Mouse (Mus musculus) ES-Bruce4 (cell line): Measurements from ENCODE around the gene Cd83. TPM values are rescaled to one million over a fixed set of nuclear protein-coding genes. Genes with fewer than 3 reads are reported as not detected.
A peak's percentile ranks its signal among the peaks of the same experiment; 100 is the strongest.

Experiments
- H3K27ac ChIP-seq: 2 replicates; pipeline ENCODE4 v1.5.1; 2012; ENCODE audit warnings: low read length, inconsistent platforms; ENCODE audit not compliant: insufficient read depth
- H3K27me3 ChIP-seq: 2 replicates; pipeline ENCODE4 v1.6.1; 2012; ENCODE audit warnings: mild to moderate bottlenecking, low read length, inconsistent platforms; ENCODE audit not compliant: control insufficient read depth, poor library complexity, insufficient read depth, severe bottlenecking
- H3K36me3 ChIP-seq: 2 replicates; pipeline ENCODE4 v1.6.1; 2012; ENCODE audit warnings: inconsistent platforms, mild to moderate bottlenecking, low read length, moderate library complexity; ENCODE audit not compliant: control insufficient read depth, poor library complexity, insufficient read depth, severe bottlenecking
- H3K4me1 ChIP-seq: one replicate; pipeline ENCODE4 v1.8.1; 2011; ENCODE audit warnings: low read length; ENCODE audit not compliant: control insufficient read depth, insufficient read depth
- H3K4me3 ChIP-seq: 2 replicates; pipeline ENCODE4 v1.5.1; 2011; ENCODE audit warnings: low read depth, mild to moderate bottlenecking, low read length
- H3K9ac ChIP-seq: 2 replicates; pipeline ENCODE4 v1.6.1; 2012; ENCODE audit warnings: low read depth, mild to moderate bottlenecking, inconsistent platforms; ENCODE audit not compliant: poor library complexity, severe bottlenecking
- H3K9me3 ChIP-seq: replicated peaks from 2 replicates; pipeline ENCODE4 v1.6.1; 2012; ENCODE audit warnings: mild to moderate bottlenecking, low read length, inconsistent platforms; ENCODE audit not compliant: control insufficient read depth, poor library complexity, insufficient read depth, severe bottlenecking
- CTCF ChIP-seq: IDR thresholded peaks from one replicate; pipeline ENCODE4 v1.8.1; 2011; ENCODE audit warnings: low read depth, low read length
- EP300 ChIP-seq: IDR thresholded peaks from 2 replicates; pipeline ENCODE4 v1.6.1; 2011; ENCODE audit warnings: low read depth, low read length; ENCODE audit not compliant: insufficient read depth
- POLR2A ChIP-seq: IDR thresholded peaks from one replicate; pipeline ENCODE4 v1.8.1; 2011; ENCODE audit warnings: low read length; ENCODE audit not compliant: insufficient read depth
- polyA plus RNA-seq: library from polyadenylated mRNA; stranded (reverse); fragments of >200 nt; gene quantifications from 2 replicates; pipeline ENCODE4 v1.2.4, GENCODE M21; 2011; ENCODE audit warnings: low read depth; ENCODE audit not compliant: missing spikeins, insufficient read depth, insufficient read length

Cd83 gene
- polyA plus RNA-seq, 1 experiment = 0.46 TPM

GRCm38 (mm10) chr13:43778021-43778649 lies 6.4 kb upstream of the Cd83 start:
- H3K9ac ChIP-seq = no peak overlapping the region
- H3K36me3 ChIP-seq = no peaks in the 10 kb centered on the region
- no peak for TF ChIP-seq POLR2A
- TF ChIP-seq EP300 = no peak
- TF ChIP-seq CTCF = no peak
- H3K27me3 ChIP-seq = no peaks in the 10 kb centered on the region
- no peaks in the 10 kb centered on the region for H3K9me3 ChIP-seq
- H3K27ac ChIP-seq = no peak overlapping the region
- no peak overlapping the region for H3K4me3 ChIP-seq
- H3K4me1 ChIP-seq = no peaks in the 10 kb centered on the region

- H3K27me3 ChIP-seq = no peaks in the 10 kb centered on the region
- no peak overlapping the region for H3K9ac ChIP-seq
- no peaks in the 10 kb centered on the region for H3K4me1 ChIP-seq
- no peaks in the 10 kb centered on the region for H3K36me3 ChIP-seq
- H3K4me3 ChIP-seq = no peak overlapping the region
- H3K27ac ChIP-seq = no peak overlapping the region
- H3K9me3 ChIP-seq = no peaks in the 10 kb centered on the region
- TF ChIP-seq EP300 = no peak
- no peak for TF ChIP-seq CTCF
- TF ChIP-seq POLR2A = no peak
These were observed 5.6 kb upstream of the Cd83 start for GRCm38 (mm10) chr13:43778971-43779370.

- no peak overlapping the region for H3K27ac ChIP-seq
- H3K36me3 ChIP-seq = no peaks in the 10 kb centered on the region
- no peak for TF ChIP-seq POLR2A
- no peak for TF ChIP-seq EP300
- no peak for TF ChIP-seq CTCF
- no peaks in the 10 kb centered on the region for H3K4me1 ChIP-seq
- H3K27me3 ChIP-seq = 0 out of 2 replicates have a peak, but pooled peaks cover 2% of the 10 kb centered on the region
- H3K9me3 ChIP-seq = no peaks in the 10 kb centered on the region
- H3K4me3 ChIP-seq = no peak overlapping the region
- no peak overlapping the region for H3K9ac ChIP-seq
These were observed 4.5 kb upstream of the Cd83 start for GRCm38 (mm10) chr13:43780071-43780470.

GRCm38 (mm10) chr13:43785712-43786072 lies 1.1 kb downstream of the Cd83 start:
- H3K36me3 ChIP-seq = no peaks in the 10 kb centered on the region
- peak overlapping the region; percentile 83 for H3K4me3 ChIP-seq
- TF ChIP-seq POLR2A (no peak), CTCF (no peak), EP300 (no peak)
- H3K9ac ChIP-seq = peak overlapping the region; percentile 48; the same call in 1 of the 2 replicates
- H3K27ac ChIP-seq = no peak overlapping the region
- peaks cover 2% of the 10 kb centered on the region for H3K4me1 ChIP-seq
- H3K9me3 ChIP-seq = no peaks in the 10 kb centered on the region
- H3K27me3 ChIP-seq = peaks cover 8% of the 10 kb centered on the region; the same call in 1 of the 2 replicates

- Histone ChIP-seq H3K9me3 (no peaks in the 10 kb centered on the region), H3K4me1 (peaks cover 2% of the 10 kb centered on the region), H3K4me3 (no peak overlapping the region), H3K27me3 (peaks cover 8% of the 10 kb centered on the region; the same call in 1 of the 2 replicates), H3K27ac (no peak overlapping the region), H3K36me3 (no peaks in the 10 kb centered on the region), H3K9ac (no peak overlapping the region)
- TF ChIP-seq CTCF (no peak), EP300 (no peak), POLR2A (no peak)
These were observed 1.7 kb downstream of the Cd83 start for GRCm38 (mm10) chr13:43786171-43786795.

- Histone ChIP-seq H3K36me3 (no peaks in the 10 kb centered on the region), H3K27ac (no peak overlapping the region), H3K27me3 (peaks cover 8% of the 10 kb centered on the region; the same call in 1 of the 2 replicates), H3K4me1 (peaks cover 2% of the 10 kb centered on the region), H3K4me3 (no peak overlapping the region), H3K9ac (no peak overlapping the region), H3K9me3 (no peaks in the 10 kb centered on the region)
- TF ChIP-seq POLR2A (no peak), EP300 (no peak), CTCF (no peak)
These were observed 2.7 kb downstream of the Cd83 start for GRCm38 (mm10) chr13:43787262-43787661.
